Mouse (Mus musculus): ENCODE measurements around the gene Eln.

Eln gene

GRCm38 (mm10) chr5:134743991-134744390 is 3.1 kb downstream of the Eln start:
- DNase-seq = no peak

- no peak for DNase-seq
Observed at GRCm38 (mm10) chr5:134742221-134742795, 4.8 kb downstream of the Eln start.

- no peak for DNase-seq
Observed at GRCm38 (mm10) chr5:134740501-134741341, 6.4 kb downstream of the Eln start.

- DNase-seq = no peak
Observed at GRCm38 (mm10) chr5:134739951-134740350, 7.2 kb downstream of the Eln start.

DNA sequence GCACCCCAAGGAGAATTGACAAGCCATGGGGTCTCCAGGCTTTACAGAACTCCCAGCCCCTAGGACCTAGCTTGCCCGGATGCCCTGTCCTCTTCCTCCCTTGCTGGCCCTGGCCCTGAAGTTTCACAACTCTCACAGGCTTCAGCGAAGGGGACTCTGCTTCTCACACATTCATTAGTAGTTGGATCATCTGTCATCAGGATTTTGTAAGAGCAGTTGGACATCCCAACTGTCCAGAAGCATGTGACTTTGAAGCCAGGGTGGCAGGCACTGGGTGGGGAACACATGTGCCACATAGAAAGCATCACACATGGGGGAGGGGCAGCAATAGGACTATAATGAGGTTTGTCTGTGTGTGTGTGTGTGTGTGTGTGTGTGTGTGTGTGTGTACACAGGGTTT is 12.2 kb downstream of the Eln start:
- DNase-seq = no peak

DNA sequence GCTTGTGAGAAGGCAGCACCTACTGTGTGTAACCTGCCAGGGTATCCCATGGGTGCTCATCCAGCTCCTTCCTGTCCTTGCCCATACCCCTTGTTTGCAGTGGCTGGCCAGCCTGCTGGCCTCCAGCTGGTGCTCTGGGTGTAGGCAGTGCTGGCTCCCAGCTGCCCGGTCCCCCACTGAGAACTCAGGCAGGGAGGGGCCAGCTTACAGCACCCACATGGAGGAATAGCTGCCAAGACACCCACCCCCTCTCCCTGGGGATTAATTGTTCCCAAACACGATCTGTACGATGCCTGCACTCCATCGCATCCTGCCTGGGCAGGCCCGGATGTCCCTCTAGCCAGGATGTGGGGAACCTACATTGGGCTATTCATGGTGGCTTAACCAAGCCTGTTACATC is 13.1 kb downstream of the Eln start:
- DNase-seq = no peak

DNA sequence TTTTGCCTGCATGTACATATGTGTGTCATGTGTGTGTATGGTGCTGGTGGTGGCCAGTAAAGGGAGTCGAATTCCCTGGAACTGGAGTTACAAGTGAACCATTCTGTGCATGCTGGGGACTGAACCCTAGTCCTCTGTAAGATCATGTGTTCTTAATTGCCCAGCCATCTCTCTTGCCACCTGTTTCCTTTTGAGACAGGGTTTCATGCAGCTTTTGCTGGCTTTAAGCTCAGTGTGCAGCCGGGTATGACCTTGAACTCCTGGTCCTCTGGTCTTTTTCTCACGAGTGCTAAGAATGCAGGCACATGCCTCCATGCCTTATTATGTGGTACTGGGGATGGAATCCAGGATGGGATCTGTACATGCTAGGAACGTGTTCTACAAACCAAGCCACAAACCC is 13.9 kb downstream of the Eln start:
- DNase-seq = no peak

DNA sequence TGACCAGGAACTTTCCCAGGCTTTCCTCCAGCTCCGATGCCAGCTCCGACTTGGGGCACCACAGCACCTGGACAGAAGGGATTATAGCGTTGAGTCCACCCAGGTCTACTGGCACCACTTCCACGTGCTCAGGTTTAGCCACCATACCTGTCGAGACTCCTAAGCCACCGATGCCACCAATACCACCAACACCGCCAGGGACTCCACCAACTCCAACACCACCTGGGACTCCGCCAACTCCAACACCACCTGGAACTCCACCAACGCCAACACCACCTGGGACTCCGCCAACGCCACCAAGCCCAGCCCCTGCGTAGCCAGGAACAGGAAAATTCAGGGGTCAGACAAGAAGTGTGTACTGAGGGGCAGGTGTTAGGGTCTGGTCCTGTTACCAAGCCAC is 18.0 kb downstream of the Eln start:
- no peak for DNase-seq

GRCm38 (mm10) chr5:134728535-134728934 is 18.6 kb downstream of the Eln start:
- DNase-seq = no peak

DNA sequence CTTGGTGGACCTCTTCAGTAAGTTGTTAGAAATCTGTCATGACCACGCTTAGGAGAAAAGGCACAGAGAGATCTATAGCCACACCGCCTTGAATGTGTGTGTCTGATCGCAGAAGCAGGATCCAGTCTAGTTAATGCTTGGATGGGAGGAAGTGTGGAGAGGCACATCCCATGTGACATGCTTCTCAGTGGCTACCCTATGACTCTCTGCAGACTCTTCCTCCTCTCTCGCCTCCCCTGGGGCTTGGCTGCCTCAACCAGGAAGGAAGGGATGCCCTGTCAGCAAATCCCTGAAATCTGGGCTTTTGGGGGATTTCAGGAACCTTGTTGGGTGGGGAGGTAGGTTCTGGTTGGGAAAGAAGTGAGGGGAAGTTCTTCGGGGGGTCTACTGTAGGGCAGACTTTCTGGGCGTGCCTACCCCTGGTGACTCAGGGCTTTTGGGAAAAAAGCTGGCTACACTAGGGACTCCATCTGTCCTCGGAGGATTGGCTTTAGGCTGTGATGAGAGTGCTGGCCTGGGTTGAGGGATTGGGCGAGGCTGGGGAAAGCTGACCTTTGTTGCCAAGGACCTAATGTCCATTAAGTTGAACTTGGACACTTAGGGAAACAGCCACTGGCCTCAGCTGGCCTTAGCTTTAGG is 20.0 kb downstream of the Eln start:
- DNase-seq = no peak

GRCm38 (mm10) chr5:134725299-134725698 is 21.8 kb downstream of the Eln start:
- no peak for DNase-seq

DNA sequence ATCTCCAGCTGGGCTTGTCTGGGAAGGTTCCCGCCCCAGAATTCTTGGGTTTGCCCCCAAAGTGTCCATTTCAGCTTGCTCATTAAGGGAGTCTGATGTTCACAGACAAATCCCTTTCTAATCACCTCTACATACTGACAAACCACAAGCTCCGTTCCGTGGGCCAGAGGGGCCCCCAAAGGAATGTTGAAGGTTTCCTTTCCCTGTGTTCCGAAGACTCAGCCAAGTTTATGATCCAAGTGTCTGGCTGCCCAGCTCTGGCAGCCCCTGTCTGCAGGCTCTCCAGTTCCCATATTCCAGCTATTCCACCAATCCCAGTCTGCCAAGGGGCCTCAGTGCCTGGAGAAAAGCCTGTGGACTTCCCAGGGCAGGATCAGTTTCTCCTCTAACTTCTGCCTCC is 27.1 kb downstream of the Eln start:
- DNase-seq = no peak

DNA sequence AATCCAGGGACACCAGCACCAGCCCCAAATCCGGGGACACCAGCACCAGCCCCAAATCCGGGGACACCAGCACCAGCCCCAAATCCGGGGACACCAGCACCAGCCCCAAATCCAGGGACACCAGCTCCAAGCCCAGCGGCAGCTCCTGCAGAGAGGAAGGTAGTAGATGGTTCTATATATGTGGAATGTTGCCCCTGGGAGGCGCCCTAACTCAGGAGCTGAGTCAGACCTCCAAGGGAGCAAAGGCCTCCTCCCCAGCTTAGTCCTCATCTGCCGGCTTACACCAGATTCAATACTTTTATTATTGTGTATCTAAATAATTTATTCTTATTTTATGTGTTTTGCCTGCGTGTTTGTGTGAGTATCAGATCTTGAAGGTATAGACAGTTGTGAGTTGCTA is 36.0 kb downstream of the Eln start:
- DNase-seq = no peak

DNA sequence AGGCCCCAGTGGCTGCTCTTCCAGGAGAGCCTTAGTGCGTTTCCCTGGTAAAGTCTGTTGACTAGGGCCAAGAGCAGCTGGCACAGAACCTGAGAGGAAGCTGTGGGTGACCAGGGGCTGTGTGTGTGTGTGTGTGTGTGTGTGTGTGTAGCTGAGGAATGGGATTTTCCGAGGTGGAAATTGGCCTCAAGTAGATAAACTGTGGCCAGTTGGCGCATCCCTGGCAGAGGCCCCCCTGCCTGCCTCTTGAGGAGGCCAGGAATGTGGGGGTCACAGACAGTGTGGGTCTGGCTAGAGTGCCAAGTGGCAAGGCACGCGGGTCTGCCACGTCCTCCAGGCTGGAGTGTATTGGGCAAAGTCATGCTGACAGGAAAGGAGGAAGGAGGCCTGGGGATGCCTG is 37.8 kb downstream of the Eln start:
- DNase-seq = no peak

DNA sequence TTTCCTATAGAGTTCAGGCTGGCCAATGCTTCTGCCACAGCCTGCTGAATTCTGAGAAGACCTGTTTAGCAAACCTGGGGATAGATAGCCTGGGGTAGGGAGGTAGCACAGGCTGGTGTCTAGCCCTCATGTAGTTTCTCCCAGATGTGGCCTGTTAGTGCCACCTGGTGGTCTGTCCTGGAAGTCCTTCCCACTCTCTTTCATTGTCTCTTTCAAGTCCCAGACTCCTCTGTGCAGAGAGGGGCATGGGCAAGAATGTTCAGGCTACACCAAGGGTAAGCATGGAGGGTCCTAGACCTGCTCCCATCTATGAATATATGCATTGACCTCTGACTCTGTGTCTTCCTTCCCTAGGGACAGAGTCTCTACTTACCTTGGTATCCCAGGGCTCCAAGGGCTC is 43.0 kb downstream of the Eln start:
- DNase-seq = peak; percentile 65

GRCm38 (mm10) chr5:134695539-134695938 is 51.6 kb downstream of the Eln start:
- no peak for DNase-seq

GRCm38 (mm10) chr5:134695082-134695481 is 52.0 kb downstream of the Eln start:
- no peak for DNase-seq

GRCm38 (mm10) chr5:134692704-134693103 is 54.4 kb downstream of the Eln start:
- no peak for DNase-seq

DNA sequence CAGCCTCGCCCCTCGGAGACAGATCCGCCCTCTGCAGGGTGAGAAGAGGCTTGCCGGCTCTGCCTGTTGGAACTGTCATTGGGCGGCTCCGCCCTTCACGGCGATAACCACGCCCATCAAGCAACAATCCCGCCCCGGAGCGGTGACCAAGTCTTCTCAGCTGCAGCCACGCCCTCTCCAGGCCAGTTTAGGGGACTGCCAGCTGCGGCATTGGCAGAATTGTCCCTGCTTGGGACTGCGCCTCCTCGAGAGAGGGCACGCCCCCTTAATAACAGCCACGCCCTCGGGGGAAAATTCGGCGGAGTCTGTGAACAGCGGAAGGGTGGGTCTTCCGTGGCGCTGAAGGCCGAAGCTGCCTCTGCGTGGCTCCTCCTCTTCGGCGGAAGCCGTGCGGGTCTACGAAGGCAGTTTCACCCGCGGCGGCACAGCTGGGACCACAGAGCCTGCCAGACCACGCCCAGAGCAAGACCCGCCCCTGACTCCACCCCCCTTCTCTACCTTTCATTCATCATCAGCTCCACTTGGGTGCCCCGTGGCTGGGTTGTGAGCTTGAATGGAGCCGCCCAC is 58.3 kb downstream of the Eln start:
- peak; percentile 96 for DNase-seq

DNA sequence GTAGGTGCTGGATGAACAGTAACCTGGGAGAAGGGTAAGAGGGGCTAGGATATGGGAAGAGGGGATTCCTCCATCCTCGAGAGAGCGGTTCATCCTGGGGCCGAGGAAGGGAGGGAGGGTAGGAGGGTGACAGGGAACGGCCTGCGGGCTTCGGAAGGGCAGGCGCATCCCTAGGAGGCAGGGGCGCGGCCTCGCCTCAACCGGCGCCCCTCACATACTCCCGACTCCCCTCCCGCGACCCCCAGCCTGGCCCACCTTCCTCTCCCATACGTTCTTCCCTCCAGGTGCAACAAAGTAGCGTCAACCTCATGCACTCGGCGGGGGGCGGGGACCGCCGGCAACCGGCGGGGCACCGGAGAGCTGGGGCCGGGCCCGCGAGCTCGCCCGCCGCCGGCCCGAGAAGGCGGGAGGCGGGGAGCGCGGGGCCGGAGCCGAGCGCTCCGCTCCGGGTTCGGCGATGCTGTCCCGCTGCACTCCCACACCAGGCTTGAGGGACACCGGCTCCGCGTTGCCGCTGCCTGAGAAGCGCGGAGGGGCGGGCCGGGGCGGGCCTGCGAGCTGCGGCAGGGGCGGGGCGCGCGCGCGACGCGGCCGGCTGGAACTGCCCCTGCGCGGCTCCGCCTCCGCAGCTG is 58.9 kb downstream of the Eln start, which contains the start of gene Limk1:
TSS of gene Limk1 (minus strand) at position 513 of the 632 bp plus-strand sequence.
- no peak for DNase-seq

GRCm38 (mm10) chr5:134687187-134687586 is 59.9 kb downstream of the Eln start:
- peak; percentile 11 for DNase-seq

- DNase-seq = no peak
Observed at GRCm38 (mm10) chr5:134686541-134686940, 60.6 kb downstream of the Eln start.

DNA sequence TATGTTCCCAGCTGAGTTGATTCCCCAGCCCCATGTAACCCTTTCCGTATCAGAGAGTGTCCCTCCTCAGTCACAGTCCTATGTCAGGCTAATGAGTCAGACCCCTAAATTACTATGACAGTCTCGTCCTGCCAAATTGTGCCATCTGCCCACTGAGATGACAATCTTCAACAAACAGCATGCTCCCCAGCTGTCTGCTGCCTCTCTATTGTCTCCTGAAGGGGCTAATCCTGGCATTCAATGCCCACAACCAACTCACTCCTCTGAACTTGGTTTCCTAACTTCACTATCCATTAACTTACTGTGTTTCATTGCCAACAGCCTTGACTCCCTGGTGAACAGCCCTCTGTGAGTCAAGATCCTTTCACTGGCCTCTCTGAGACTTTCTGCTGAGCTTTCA is 62.7 kb downstream of the Eln start:
- DNase-seq = no peak

Measured in cerebellum, adult 8-10 months (tissue).